Mouse (Mus musculus) gastrocnemius, postnatal 14 days (tissue): ENCODE measurements around the gene Rnf157. TPM values are rescaled to one million over a fixed set of nuclear protein-coding genes. Genes with fewer than 3 reads are reported as not detected.
"Not testable (repeated sequence)": the region's sequence is repeated elsewhere in the genome, so short reads cannot be mapped to it uniquely, and the experiment has no call there.

Experiments
- DNase-seq: peaks from one replicate; pipeline ENCODE4 v3.0.0; 2021; ENCODE audit warnings: mixed read lengths
- intact Hi-C: fragments of 180-260 bp; cut with DNase I; formaldehyde crosslinking; loops from one replicate; pipeline ENCODE4 v1.15.1; 2025; ENCODE audit warnings: low total_unique reads
- total RNA-seq, 2 experiments: library from RNA; stranded (reverse); gene quantifications; 2 replicates each; pipeline ENCODE4 v1.2.3; 2021

The Rnf157 gene
- total RNA-seq, 2 experiments from 2014 or later: 38.3 to 48.7 TPM

DNA sequence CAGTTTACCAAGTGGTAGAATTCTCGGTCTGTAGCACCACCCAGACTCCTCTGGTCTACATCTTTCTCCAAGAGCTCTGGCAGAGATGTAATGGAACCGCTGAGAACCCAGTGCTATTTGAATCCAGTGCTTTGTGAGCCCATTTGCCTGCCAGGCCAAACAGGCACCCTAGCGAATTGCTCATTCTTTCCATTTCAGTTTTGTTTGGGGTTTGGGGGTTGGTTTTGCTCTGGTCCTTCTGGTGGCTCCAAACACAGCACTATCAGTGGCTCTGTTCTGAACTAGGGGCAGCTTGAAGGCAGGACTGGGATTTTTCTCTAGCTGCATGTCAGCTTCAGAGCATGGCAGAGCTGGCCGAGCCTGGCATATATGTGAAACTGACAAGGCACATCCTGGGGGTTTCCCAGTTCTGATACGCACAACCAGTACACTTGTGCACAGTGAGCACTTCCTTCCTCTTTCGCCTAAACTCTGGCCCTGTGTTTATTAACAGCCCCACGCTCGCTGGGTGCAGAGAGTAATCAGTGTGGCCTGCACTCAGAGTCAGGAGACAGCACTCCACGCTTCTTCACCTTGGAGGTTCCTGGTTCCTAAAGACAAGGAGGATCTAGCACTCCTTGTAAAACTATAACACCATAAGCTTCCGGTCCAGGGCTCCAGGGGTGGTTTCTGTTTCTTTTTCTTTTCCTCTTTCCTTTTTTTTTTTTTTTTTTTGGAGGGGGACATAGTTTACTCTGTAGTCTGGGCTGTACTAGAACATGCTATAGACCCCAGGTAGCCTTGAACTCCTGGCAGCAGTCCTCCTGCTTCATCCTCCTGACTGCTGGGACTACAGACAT is 11.2 kb upstream of the Rnf157 start:
- DNase-seq: no peak
- intact Hi-C loops: no loop called here

DNA sequence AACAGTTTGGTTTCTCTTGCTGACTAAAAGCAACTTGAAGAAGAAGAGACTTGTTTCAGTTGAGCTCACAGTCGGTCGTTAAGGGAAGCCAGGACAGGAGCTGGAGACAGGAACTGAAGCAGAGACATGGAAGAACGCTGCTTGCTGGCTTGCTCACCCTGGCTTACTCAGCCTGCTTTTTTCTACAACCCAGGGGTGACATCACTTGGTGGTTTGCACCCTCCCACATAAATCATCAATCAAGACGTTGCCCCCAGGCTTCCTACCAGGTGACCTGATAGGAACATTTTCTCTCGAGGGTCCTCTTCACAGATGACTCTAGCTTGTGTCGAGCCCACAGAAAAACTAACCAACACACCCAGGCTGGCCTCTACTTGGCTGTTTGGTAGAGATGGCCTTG is 10.4 kb upstream of the Rnf157 start:
- no peak for DNase-seq
- intact Hi-C loops: no loop called here

- intact Hi-C loops: no loop called here
- no peak for DNase-seq
These were observed 9.7 kb upstream of the Rnf157 start for GRCm38 (mm10) chr11:116422562-116422961.

DNA sequence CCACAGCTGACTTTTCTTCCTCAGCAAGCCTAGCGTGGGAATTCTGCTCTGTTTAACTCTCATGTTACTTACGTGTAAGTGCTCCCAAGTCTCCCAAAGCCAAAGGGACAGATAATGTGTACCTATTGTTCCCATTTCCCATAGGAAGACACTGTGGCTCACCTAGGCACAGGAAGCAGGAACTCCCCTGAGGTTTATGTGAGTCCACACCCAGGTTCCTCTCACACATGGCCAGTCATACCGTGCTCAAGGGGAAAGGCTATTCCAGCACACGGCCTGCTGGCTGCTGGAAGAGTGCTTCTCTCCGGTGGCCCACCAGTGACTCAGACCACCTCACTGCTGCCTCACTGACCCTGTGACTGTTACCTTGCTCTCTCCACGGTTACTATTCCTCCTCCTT is 8.3 kb upstream of the Rnf157 start:
- intact Hi-C loops: no loop called here
- no peak for DNase-seq

GRCm38 (mm10) chr11:116418841-116419462 is 6.1 kb upstream of the Rnf157 start:
- no peak for DNase-seq
- intact Hi-C loops: no loop called here

DNA sequence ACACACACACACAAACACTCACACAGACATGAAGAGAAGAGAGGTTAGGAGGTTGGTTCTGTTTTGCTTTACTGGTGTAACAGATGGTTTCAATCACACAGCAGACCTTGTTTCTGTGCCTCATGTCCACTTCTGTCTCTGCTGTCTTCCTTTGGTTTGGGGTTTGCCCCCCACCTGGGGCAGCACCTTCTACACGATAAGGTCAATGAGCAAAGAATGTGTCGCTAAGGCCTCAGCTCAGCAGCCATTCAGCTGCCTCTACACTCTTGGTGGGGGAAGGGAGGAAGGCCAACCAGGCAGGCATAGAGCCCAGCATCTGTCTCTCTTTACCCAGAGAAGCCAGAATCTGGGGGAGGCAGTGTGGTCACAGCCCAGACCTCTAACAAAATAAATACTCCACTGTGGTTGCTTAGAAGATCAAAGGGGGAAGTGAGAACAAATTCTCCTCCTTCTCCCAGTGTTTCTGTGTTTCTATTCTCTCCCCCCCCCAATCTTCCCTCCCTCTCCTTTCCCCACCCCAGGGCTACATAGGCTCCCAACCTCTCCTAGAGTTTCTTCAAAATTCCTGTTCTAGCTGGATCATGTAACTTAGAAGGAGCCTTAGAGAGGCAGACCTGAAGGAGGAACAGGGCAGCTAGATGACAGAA is 5.5 kb upstream of the Rnf157 start:
- DNase-seq: peak; percentile 50
- intact Hi-C loops: no loop called here

DNA sequence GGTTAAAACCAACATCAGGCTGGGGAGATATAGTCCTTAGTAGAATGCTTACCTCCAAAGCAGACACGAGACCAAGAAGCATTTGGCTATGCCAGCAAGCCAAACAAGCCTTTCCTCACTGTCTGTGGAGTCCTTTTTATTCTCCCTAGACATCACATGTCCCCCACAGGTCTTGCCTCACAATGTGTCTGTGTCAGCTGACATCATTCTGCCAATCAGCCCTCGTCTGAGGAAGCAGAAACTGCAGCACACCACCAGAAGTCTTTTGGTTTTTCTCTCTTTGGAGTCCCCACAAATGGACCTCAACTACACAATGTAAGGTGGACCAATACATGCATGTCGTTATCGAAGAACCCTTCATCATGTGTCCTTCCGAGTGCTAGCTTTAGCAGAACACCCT is 4.2 kb upstream of the Rnf157 start:
- intact Hi-C loops: no loop called here
- DNase-seq: no peak

DNA sequence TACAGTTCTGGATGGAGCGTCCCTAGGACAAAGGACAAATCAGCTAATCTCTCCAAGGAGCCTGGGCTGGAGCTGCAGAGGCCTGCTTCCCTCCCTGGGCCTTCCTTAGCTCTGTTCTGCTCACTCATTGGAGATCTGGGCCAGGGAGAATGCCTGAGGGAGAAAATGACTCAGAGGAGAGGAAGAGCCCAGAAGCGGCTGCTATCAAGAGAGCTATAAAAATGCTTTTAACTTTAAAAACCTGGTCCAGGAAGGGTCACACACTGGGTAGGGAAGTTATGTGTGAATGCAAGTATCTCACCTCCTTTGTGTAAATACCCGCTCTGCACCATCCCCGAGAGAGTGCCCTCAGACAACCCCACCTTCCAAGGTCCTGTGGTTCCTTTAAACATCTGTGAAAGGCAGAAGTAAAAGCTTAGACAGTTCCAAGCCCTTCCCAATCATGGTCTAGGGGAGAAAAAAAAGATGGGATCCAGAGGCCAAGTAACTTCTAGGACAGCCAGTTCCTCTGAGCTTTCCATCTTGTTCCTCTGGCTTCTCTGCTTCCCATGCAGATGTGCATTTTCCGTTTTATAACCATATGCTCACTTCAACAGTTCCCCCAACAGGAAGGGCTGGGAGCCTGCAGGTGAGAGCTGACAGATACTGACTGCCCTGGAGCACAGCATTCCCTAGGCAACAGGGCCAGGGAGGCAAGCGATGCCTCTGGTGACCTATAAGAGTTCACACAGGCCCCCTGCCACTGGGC is 3.5 kb upstream of the Rnf157 start:
- DNase-seq: peak; percentile 40
- intact Hi-C loops: no loop called here

DNA sequence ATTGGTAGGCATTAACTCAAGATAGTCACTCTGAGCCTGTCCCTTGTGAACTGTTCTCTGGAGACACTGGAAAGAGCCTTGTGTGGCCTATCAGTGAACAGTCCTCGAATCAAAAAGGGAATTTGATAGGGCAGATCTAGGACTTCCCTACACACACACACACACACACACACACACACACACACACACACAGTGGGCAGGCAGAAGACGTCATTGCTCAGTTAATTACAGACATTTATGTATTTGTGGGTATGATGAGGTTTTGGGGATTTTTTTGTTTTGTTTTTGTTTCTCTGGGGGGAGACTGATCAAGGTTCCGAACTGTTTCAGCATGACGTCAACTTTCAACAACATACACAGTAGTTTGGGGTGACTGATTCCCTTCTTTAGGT is 795 bp upstream of the Rnf157 start:
- intact Hi-C loops: no loop called here
- DNase-seq: no peak

- peak; percentile 25 for DNase-seq
These were observed 604 bp downstream of the Rnf157 start for GRCm38 (mm10) chr11:116412028-116412827.

GRCm38 (mm10) chr11:116411582-116411981 is 1.2 kb downstream of the Rnf157 start:
- no peak for DNase-seq
- intact Hi-C loops: no loop called here

More at GRCm38 (mm10) chr11:116412028-116412827, 604 bp downstream of the Rnf157 start:
- intact Hi-C loops: no loop called here

DNA sequence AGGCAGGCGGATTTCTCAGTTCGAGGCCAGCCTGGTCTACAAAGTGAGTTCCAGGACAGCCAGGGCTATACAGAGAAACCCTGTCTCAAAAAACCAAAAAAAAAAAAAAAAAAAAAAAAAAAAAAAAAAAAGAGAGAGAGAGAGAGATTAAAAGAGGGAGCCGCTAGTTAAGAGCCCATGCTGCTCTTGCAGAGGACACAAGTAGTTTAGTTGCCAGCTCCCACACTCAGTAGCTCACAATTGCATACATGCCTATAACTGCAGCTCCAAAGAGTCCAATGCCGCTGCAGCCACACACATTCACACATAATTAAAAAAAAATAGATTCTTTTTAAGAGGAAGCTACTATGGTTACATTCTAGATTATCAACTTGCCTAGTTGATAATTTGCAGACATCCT is 2.4 kb downstream of the Rnf157 start:
- DNase-seq, intact Hi-C loops: not testable (repeated sequence)

- no peak for DNase-seq
- intact Hi-C loops: no loop called here
These were observed 3.8 kb downstream of the Rnf157 start for GRCm38 (mm10) chr11:116409008-116409407.

GRCm38 (mm10) chr11:116406231-116406728 is 6.6 kb downstream of the Rnf157 start:
- DNase-seq: no peak
- intact Hi-C loops: no loop called here

DNA sequence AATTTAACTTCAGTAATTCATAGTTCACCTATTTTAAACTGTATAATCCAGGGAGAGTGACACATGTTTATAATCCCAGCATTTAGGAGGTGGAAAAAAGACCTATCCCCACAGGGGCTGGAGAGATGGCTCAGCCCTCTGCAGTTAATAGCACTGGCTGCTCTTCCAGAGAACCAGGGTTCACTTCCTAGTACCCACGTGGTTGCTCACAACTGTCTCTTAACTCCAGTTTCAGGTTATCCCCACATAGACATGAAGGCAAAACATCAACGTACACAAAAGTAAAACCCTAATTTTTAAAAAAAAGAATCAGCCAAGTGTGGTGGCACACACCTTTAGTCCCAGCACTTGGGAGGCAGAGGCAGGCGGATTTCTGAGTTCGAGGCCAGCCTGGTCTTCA is 7.2 kb downstream of the Rnf157 start:
- intact Hi-C loops: no loop called here
- DNase-seq: no peak

DNA sequence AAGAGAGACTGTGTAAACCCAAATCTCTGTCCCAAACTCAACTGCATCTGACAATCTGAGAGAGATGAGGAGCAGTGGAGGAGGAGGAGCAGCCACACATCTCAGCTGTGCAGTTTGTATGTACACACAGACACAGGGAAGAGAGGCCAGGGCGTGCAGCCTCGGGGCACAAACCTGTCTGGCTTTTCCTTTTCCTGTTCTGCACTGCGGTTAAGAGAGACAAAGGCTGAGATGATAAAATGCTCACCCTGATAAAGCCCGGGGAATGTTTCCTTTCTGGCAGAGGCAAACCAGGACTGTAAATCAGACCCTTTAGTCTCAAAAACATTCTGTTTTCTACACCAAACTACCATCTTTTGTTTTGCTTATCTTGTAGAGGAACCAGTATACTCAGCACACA is 12.3 kb downstream of the Rnf157 start:
- intact Hi-C loops: loop anchor here (5.0 kb wide), 1 partner anchor 42 kb away; no protein-coding TSS in a partner anchor
- no peak for DNase-seq

- intact Hi-C loops: no loop called here
- no peak for DNase-seq
These were observed 14.5 kb downstream of the Rnf157 start for GRCm38 (mm10) chr11:116398348-116398677.

GRCm38 (mm10) chr11:116397517-116398347 is 15.1 kb downstream of the Rnf157 start:
- no peak for DNase-seq
- intact Hi-C loops: no loop called here
